Mouse (Mus musculus) intestine, postnatal 0 days (tissue): ENCODE measurements around the gene Olfr1463. TPM values are rescaled to one million over a fixed set of nuclear protein-coding genes. Genes with fewer than 3 reads are reported as not detected.

Experiments
- ATAC-seq: fragments of 200-750 bp; cut with Nextera tagmentation; 2 replicates; pipeline ENCODE4 v1.8.0; 2017; ENCODE audit warnings: mild to moderate bottlenecking, moderate TSS enrichment, moderate library complexity
- H3K27ac ChIP-seq: fragments of 300-500 bp; sonication (generic); 2 replicates; pipeline ENCODE4 v1.5.1; 2014; ENCODE audit warnings: mild to moderate bottlenecking, low read depth, low read length, moderate library complexity
- H3K27me3 ChIP-seq: fragments of 300-500 bp; sonication (generic); replicated peaks from 2 replicates; pipeline ENCODE4 v1.6.1; 2014; ENCODE audit warnings: low read length, mixed read lengths; ENCODE audit not compliant: control insufficient read depth, insufficient read depth
- H3K36me3 ChIP-seq: fragments of 300-500 bp; sonication (generic); 2 replicates; pipeline ENCODE4 v1.6.1; 2014; ENCODE audit warnings: mild to moderate bottlenecking, moderate library complexity; ENCODE audit not compliant: control insufficient read depth, insufficient read depth
- H3K4me1 ChIP-seq: fragments of 300-500 bp; sonication (generic); replicated peaks from 2 replicates; pipeline ENCODE4 v1.6.1; 2014; ENCODE audit warnings: antibody characterized with exemption, low read length, mixed read lengths; ENCODE audit not compliant: control insufficient read depth, insufficient read depth
- H3K4me2 ChIP-seq: fragments of 300-500 bp; sonication (generic); replicated peaks from 2 replicates; pipeline ENCODE4 v1.6.1; 2014; ENCODE audit warnings: low read depth, mild to moderate bottlenecking, moderate library complexity
- H3K4me3 ChIP-seq: fragments of 300-500 bp; sonication (generic); 2 replicates; pipeline ENCODE4 v1.5.1; 2014; ENCODE audit warnings: low read depth, low read length
- H3K9ac ChIP-seq: fragments of 300-500 bp; sonication (generic); 2 replicates; pipeline ENCODE4 v1.6.1; 2014; ENCODE audit warnings: mild to moderate bottlenecking, low read depth, low read length
- H3K9me3 ChIP-seq: fragments of 300-500 bp; sonication (generic); 2 replicates; pipeline ENCODE4 v1.6.1; 2016; ENCODE audit warnings: mixed run types; ENCODE audit not compliant: control insufficient read depth
- CTCF ChIP-seq: sonication (generic); IDR thresholded peaks from 2 replicates; pipeline ENCODE4 v1.5.1; 2016; ENCODE audit warnings: low read depth, mild to moderate bottlenecking, control low read depth, antibody characterized with exemption, moderate library complexity
- whole genome bisulfite sequencing: fragments of 180-500 bp; shearing (Covaris S2); extraction: QIAGEN DNeasy Blood & Tissue Kit; methylation state at CpG from one replicate; pipeline ENCODE4 v1.1.7; 2014; 5-methylcytosine and 5-hydroxymethylcytosine counted together
- polyA plus RNA-seq: library from polyadenylated mRNA; unstranded; fragments of >200 nt; fragmentation: Nextera tagmentation; extraction: Ambion mirVana; gene quantifications from 2 replicates; pipeline ENCODE4 v1.2.1, GENCODE M21; 2015

Gene Olfr1463
- polyA plus RNA-seq: not detected in 2 replicates

DNA sequence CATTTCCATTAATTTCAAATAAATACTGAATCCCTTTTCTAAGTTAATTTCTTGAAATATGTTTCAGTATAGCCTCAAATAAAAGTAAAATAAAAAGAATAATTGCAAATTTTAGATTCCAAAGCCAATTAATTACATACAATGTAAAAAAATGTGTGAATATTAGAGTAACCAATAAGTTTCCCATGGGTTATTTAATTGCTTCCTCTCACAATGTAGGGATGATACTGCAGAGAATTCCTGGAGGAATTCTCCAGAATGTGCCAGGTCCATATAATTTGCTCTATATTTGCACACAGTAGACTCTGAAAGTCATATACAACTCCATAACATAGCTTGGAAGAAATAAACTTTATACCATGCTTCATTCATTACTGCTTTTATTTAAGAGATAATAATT is at the start of gene Olfr1463:
TSS of gene Olfr1463 (plus strand) at position 301 of the 400 bp plus-strand sequence.
- Histone ChIP-seq H3K4me1 (no peaks in the 10 kb centered on the region), H3K9ac (no peak within 1 kb of the TSS), H3K36me3 (no peaks in the 10 kb centered on the region), H3K27me3 (no peaks in the 10 kb centered on the region), H3K9me3 (peaks cover 2% of the 10 kb centered on the region; the same call in 1 of the 2 replicates), H3K4me2 (no peak within 1 kb of the TSS), H3K27ac (no peak within 1 kb of the TSS), H3K4me3 (no peak within 1 kb of the TSS)
- no peak for ATAC-seq
- TF ChIP-seq CTCF: no peak

DNA sequence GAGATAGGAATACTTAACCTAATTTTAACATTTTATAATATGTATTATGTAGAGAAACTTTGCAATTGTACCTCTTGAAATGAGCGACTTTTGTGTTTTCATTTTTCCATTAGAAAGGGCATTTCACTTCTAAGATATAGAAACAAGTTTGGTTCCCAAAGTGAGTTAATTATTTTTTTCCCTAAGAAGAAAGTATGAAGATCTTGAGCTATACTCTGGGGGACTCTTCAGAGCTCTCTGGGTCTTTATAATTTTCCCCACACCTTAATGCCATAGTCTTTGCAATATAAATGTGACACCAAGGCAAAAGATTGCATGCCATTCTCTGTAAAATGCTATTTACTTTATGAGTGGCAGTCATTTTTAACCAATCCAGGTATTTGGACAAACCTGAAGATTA is 45.7 kb upstream of the Olfr1463 start, which contains the start of gene Olfr1462:
TSS of gene Olfr1462 (plus strand) at position 301 of the 400 bp plus-strand sequence.
- no peak for TF ChIP-seq CTCF
- Histone ChIP-seq H3K4me1 (no peaks in the 10 kb centered on the region), H3K27me3 (no peaks in the 10 kb centered on the region), H3K27ac (no peak within 1 kb of the TSS), H3K9me3 (no peaks in the 10 kb centered on the region), H3K9ac (no peak within 1 kb of the TSS), H3K36me3 (no peaks in the 10 kb centered on the region), H3K4me3 (no peak within 1 kb of the TSS), H3K4me2 (no peak within 1 kb of the TSS)
- no peak for ATAC-seq
- WGBS: 78% methylated on average over 1 of the region's 1 CpGs

DNA sequence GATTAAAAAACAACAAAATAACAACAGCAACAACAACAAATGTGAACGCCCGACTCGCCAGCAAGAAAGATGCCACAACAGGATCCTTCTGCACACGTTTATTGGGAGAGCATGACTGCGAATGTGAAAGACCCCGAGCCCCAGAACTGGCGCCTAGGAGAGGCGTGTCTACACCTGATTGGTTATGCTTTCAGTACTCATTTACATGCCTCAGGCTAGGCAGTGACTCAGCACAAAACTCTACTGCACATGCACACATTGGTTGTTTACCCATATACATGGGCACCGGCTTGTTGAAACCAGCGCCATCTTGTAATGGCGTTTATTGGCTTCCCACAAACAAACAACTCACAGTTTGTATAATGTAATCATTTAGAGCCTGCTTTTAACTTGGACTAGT is 9.5 kb upstream of the Olfr1463 start:
- no peaks in the 10 kb centered on the region for H3K27me3 ChIP-seq
- no peaks in the 10 kb centered on the region for H3K4me1 ChIP-seq
- H3K27ac ChIP-seq: no peak overlapping the region
- 88% methylated on average over 11 of the region's 11 CpGs for WGBS
- no peak overlapping the region for H3K9ac ChIP-seq
- TF ChIP-seq CTCF: no peak
- H3K4me3 ChIP-seq: no peak overlapping the region
- ATAC-seq: no peak
- H3K9me3 ChIP-seq: peaks cover 3% of the 10 kb centered on the region; the same call in 1 of the 2 replicates
- no peak overlapping the region for H3K4me2 ChIP-seq
- H3K36me3 ChIP-seq: no peaks in the 10 kb centered on the region

Other genes with a start within 250 kb of the Olfr1463 start
- gene Olfr1451, start 236.3 kb upstream of the Olfr1463 start, polyA plus RNA-seq: not detected in 2 replicates
- gene Olfr1453, start 203.0 kb upstream of the Olfr1463 start, polyA plus RNA-seq: not detected in 2 replicates
- not detected in 2 replicates for gene Olfr1454, start 170.7 kb upstream of the Olfr1463 start, polyA plus RNA-seq
- not detected in 2 replicates for gene Olfr1457, start 133.4 kb upstream of the Olfr1463 start, polyA plus RNA-seq
- not detected in 2 replicates for gene Olfr1458, start 124.6 kb upstream of the Olfr1463 start, polyA plus RNA-seq
- gene Olfr1459, start 81.8 kb upstream of the Olfr1463 start, polyA plus RNA-seq: not detected in 2 replicates
- not detected in 2 replicates for gene Olfr1461, start 68.3 kb upstream of the Olfr1463 start, polyA plus RNA-seq
- gene Olfr1462, start 45.6 kb upstream of the Olfr1463 start, polyA plus RNA-seq: not detected in 2 replicates
- not detected in 2 replicates for gene Olfr1465, start 84.2 kb downstream of the Olfr1463 start, polyA plus RNA-seq
- gene Olfr1466, start 107.5 kb downstream of the Olfr1463 start, polyA plus RNA-seq: not detected in 2 replicates
- not detected in 2 replicates for gene Olfr1467, start 130.9 kb downstream of the Olfr1463 start, polyA plus RNA-seq
- gene Olfr1469, start 176.5 kb downstream of the Olfr1463 start, polyA plus RNA-seq: not detected in 2 replicates
- not detected in 2 replicates for gene Olfr1471, start 212.1 kb downstream of the Olfr1463 start, polyA plus RNA-seq
- gene Olfr1472, start 224.8 kb downstream of the Olfr1463 start, polyA plus RNA-seq: not detected in 2 replicates
- not detected in 2 replicates for gene Olfr1474, start 238.2 kb downstream of the Olfr1463 start, polyA plus RNA-seq
- not detected in 2 replicates for gene Olfr1475, start 248.9 kb downstream of the Olfr1463 start, polyA plus RNA-seq